Mouse (Mus musculus): ENCODE results near the gene Rcc1l.

- TF ChIP-seq CTCF (IDR thresholded peaks at IDR 0.05; ENCODE audit: extremely low read depth, insufficient read length, insufficient replicate concordance, low read depth, low read length): no peak
- TF ChIP-seq POLR2A (IDR thresholded peaks at IDR 0.05; ENCODE audit: low read depth, low read length): no peak
Observed at GRCm38 (mm10) chr5:134120135-134120534, 56.4 kb downstream of the Rcc1l start.
